Mouse (Mus musculus) CH12.LX (cell line): Measurements from ENCODE around the gene March9.

Experiments used
- CTCF ChIP-seq, 2 experiments: IDR thresholded peaks in 1 of 2; conservative IDR thresholded peaks in 1 of 2; 2 replicates each; pipeline ENCODE4 v1.5.1; 2011 to 2012; ENCODE audit warnings: low read depth in 2 of 2, low read length in 2 of 2, improper control_type of control experiment in 1 of 2, inconsistent platforms in 1 of 2, mild to moderate bottlenecking in 1 of 2, moderate library complexity in 1 of 2
- MYC ChIP-seq: IDR thresholded peaks from 2 replicates; pipeline ENCODE4 v1.6.1; 2011; ENCODE audit warnings: low read depth, mild to moderate bottlenecking, improper control_type of control experiment, low read length
- POLR2A ChIP-seq: IDR thresholded peaks from 2 replicates; pipeline ENCODE4 v1.6.1; 2011; ENCODE audit warnings: low read depth, mild to moderate bottlenecking, improper control_type of control experiment, low read length
- SIN3A ChIP-seq: IDR thresholded peaks from 2 replicates; pipeline ENCODE4 v1.6.1; 2012; ENCODE audit warnings: low read length, improper control_type of control experiment, inconsistent platforms
- TBP ChIP-seq: conservative IDR thresholded peaks from 2 replicates; pipeline ENCODE4 v1.6.1; 2011; ENCODE audit warnings: low read depth, low read length, improper control_type of control experiment
- ZKSCAN1 ChIP-seq: IDR thresholded peaks from 2 replicates; pipeline ENCODE4 v1.6.1; 2012; ENCODE audit warnings: low read depth, inconsistent platforms, low read length, improper control_type of control experiment, borderline replicate concordance
- ZMIZ1 ChIP-seq: IDR thresholded peaks from 2 replicates; pipeline ENCODE4 v1.6.1; 2012; ENCODE audit warnings: low read depth, mild to moderate bottlenecking, inconsistent platforms, low read length, improper control_type of control experiment

- TF ChIP-seq ZMIZ1 (no peak), TBP (no peak), CTCF (conservative IDR thresholded peaks at IDR 0.05 in 1 of 2, IDR thresholded peaks at IDR 0.05 in 1 of 2; ENCODE audit: low read depth in 2 of 2, low read length in 2 of 2) (no peak), ZKSCAN1 (no peak), SIN3A (no peak), MYC (no peak), POLR2A (no peak)
Measured at GRCm38 (mm10) chr10:127071203-127071602, 11.2 kb upstream of the March9 start.
